Mouse (Mus musculus) thymus, postnatal 14 days (tissue): ENCODE results near the gene Arl15.

Source experiments
- DNase-seq: peaks from one replicate; pipeline ENCODE4 v3.0.0; 2021

Arl15 gene

GRCm38 (mm10) chr13:114075724-114076384, 281.5 kb downstream of the Arl15 start:
- DNase-seq, result peak; percentile 76

- DNase-seq, result no peak
These were observed 282.9 kb downstream of the Arl15 start for GRCm38 (mm10) chr13:114077181-114077580.

GRCm38 (mm10) chr13:114077584-114078270, 283.4 kb downstream of the Arl15 start:
- no peak for DNase-seq

GRCm38 (mm10) chr13:114078851-114079250, 284.5 kb downstream of the Arl15 start:
- DNase-seq, result no peak

GRCm38 (mm10) chr13:114079751-114080150, 285.4 kb downstream of the Arl15 start:
- DNase-seq, result no peak

GRCm38 (mm10) chr13:114080491-114080890, 286.2 kb downstream of the Arl15 start:
- no peak for DNase-seq

- DNase-seq, result no peak
These were observed 289.3 kb downstream of the Arl15 start for GRCm38 (mm10) chr13:114083570-114084138.

DNA sequence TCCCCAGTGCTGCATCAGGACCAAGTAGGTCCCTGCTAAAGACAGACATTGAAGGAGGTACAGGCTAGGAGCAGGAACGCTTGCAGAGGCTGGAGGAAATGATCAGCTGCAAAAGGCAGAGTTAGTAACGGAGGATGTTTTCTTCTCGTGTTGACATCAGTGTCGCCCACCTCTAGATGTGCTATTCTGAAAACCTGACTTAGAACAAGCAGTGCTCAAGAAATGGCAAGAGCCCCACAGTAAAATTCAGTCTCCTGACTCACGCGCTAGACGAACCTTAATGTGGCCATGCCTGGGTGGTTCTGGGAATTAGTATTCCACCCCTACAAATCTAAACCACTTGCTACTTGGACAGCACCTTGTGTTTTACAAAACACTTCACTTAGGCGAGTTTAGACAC, 291.1 kb downstream of the Arl15 start:
- no peak for DNase-seq

DNA sequence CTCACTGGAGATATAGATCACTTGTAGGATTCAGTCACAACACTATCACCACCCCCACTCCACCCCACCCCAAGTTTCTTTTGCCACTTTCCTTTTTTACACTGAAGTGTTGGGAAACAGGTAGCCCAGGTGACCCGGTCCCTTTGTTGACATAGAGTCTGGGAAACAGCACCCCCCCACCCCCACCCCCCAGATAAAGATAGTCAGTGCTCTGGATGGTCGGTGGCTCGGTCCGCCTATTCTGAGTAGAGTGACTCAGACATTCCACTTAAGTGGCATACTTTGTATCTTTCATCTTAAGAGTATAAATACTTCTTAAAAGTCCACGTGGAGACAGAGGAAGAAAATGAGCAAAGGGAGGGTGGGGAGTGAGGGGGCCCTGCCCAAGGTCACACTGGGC, 292.0 kb downstream of the Arl15 start:
- no peak for DNase-seq

GRCm38 (mm10) chr13:114086801-114087200, 292.5 kb downstream of the Arl15 start:
- no peak for DNase-seq

DNA sequence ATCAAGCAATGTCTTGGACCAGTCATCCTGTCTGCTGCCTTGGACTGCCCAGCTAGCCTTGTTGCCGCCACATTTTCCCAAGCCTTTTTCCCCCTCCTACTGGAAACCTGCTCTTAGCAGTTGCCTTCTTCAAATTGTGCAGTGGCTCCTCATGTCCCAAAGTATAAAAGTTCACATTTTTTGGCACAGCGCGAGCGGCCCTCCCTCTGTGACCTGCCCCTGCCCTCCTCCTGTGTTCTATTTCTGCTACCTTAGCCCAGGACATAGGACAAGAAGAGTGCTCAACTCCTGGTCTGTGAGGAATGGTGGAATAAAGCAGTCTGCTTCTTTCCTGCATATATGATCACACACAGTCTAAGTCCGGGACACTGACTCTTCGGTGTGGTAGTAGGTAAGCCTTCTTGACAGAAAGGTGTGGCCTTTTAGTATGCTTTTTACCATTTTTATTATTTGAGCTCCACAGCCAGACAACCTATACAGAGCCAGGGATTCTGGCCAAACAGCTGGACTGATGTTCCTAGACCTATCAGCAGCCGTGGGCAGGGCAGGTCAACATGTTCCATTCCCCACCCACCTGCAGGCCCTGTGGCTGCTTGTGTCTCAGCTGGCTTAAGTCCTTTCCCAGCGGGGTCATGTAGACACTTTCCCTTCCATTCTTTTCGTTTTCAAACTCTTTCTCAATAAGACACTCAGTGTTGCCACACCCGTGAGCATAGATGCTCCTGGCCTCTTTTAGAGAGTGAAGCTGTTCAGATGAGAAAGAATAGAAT, 293.6 kb downstream of the Arl15 start:
- no peak for DNase-seq

DNA sequence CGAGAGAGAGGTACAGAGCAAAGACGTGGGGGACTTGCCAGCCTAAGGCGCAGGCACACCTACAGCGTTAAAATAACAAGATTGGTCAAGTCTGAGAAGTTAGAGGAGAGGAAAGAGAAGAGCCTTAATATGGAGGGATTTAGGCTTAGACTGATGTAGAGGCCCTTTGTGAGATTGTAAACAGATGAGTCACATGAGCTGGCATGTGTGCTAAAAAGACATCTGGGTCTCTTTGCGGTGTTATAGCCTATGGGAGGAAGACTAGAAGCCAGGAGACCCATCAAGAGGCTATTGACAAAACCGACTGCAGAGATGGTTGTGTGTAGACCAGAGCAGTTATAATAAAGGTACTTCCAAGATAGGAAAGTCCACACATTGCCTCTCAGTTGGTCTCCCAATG, 296.5 kb downstream of the Arl15 start:
- no peak for DNase-seq

DNA sequence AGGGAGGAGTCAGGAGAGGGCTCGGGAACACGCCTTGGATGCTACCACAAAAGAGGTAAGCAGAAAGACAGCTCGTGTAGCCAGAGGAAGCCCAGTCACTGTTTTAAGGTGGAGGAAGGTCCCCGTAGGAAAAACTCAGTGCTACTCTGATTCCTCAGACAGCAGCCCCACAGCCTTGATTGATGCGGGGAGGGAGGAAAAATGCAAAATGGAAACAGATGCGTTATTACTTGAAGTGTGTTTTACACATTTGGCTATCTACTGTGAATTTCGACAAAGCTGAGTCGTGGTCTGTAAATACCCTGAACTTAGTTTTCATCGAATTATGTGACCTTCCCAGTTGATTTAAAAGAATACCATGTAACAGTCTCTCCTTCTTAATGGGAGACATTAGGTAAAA, 296.9 kb downstream of the Arl15 start:
- no peak for DNase-seq

GRCm38 (mm10) chr13:114094151-114094875, 300.0 kb downstream of the Arl15 start:
- no peak for DNase-seq

- DNase-seq, result no peak
These were observed 301.1 kb downstream of the Arl15 start for GRCm38 (mm10) chr13:114095440-114095839.

DNA sequence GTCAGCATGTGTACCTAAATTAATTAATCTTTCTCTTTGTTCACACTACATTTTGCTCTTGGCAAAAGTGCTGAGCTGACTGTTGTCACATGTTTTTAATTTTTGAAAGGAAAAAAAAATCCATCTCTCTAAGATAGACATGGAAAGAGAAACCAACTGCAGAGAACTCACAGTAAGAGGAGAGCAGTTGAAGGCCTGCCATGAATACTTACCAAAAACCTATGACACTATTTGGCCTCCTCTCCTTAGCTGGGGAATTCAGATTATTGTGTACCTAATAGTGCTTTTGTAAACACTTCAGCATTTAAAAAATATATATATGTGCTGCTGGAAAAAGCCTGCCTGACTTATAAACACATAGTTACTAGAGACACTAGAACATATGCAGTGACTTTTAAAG, 302.1 kb downstream of the Arl15 start:
- no peak for DNase-seq

GRCm38 (mm10) chr13:114101155-114101554, 306.9 kb downstream of the Arl15 start:
- DNase-seq, result no peak

- DNase-seq, result no peak
These were observed 311.8 kb downstream of the Arl15 start for GRCm38 (mm10) chr13:114106083-114106482.

- no peak for DNase-seq
These were observed 313.2 kb downstream of the Arl15 start for GRCm38 (mm10) chr13:114107499-114107898.

DNA sequence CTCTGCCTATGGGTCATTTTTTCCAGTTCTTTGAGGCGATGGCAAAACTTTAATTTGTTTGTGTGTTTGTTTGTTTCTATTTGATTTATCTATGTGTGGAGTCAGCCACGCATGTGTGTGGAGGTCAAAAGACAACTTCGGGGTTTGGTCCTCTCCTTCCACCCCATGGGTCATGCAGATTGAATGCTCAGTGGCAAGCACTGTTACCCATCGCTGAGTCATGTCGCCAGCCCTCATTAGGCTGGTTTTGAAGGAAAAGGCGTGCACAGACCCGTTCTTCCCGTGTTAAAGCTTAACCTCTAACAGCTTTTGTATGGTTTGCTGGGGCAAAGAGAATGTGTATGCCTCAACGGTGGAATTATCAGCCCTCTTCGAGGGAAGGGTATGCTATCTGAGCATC, 315.1 kb downstream of the Arl15 start:
- DNase-seq, result no peak

DNA sequence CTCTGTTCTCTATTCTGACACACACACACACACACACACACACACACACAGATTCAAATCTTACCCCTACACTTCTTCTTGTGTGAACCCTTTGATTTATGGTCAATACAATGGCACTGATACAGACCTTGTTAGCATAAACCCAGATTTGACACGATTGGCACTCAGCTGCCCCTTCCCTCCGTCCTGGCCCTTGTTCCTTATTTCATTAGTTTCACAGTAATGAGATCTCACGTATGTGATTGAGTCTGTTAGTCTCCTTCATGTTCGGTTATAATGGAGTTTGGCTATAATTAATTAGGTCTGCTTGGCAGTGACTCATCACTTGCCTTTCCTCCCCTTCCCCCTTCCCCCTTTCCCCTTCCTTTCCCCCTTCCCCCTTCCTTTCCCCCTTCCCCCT, 315.5 kb downstream of the Arl15 start:
- DNase-seq, result no peak

DNA sequence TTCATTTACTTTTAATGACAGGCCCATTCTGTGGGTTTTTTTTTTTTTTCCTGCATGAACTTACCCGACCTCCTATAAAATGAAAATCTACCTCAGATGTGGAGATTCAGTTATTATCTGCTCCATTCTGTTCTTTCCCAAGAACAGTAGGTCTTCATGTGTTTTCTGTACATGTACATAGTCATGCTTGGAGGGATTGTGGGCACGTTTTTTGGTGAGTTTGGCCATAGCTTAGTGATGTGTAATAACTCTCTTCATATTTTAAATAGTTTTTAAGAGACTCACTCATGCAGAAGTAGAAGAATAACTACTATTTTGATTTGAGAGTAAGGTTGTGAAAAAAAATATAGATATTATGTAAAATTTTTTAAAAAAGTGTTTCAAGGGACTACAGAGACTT, 319.2 kb downstream of the Arl15 start:
- DNase-seq, result no peak

GRCm38 (mm10) chr13:114114586-114114985, 320.3 kb downstream of the Arl15 start:
- no peak for DNase-seq
